Mouse (Mus musculus): ENCODE data around the gene Raet1e. TPM values are rescaled to one million over a fixed set of nuclear protein-coding genes. Genes with fewer than 3 reads are reported as not detected.
"Not testable (repeated sequence)": the region's sequence is repeated elsewhere in the genome, so short reads cannot be mapped to it uniquely, and the experiment has no call there.

The Raet1e gene
- polyA plus RNA-seq, 1 experiment from 2014 or later: 9.4 TPM

GRCm38 (mm10) chr10:22154871-22155799, 3.2 kb upstream of the Raet1e start:
- DNase-seq (no peak), ATAC-seq (ENCODE audit: insufficient read depth) (no peak)
- no peak for TF ChIP-seq CTCF (IDR thresholded peaks at IDR 0.05; ENCODE audit: low read depth)
- no peak overlapping the region for H3K9ac ChIP-seq
- WGBS: 18% methylated on average over 3 of the region's 3 CpGs
- H3K36me3 ChIP-seq (ENCODE audit: insufficient read depth): no peaks in the 10 kb centered on the region
- no peaks in the 10 kb centered on the region for H3K9me3 ChIP-seq (ENCODE audit: low read depth, low read length)
- no peak overlapping the region for H3K4me2 ChIP-seq
- H3K27ac ChIP-seq (ENCODE audit: low read depth): no peak overlapping the region
- peaks cover 78% of the 10 kb centered on the region for H3K27me3 ChIP-seq (ENCODE audit: insufficient read depth, low read length)
- H3K4me3 ChIP-seq (ENCODE audit: low read depth, low read length): no peak overlapping the region
- H3K4me1 ChIP-seq (ENCODE audit: insufficient read depth): peaks cover 2% of the 10 kb centered on the region; the same call in 1 of the 2 replicates

- ATAC-seq (ENCODE audit: insufficient read depth): peak; percentile 37; the same call in 1 of the 2 replicates
Observed at GRCm38 (mm10) chr10:22159131-22159561, 777 bp downstream of the Raet1e start.

GRCm38 (mm10) chr10:22159581-22160140, 1.3 kb downstream of the Raet1e start:
- WGBS: 3% methylated on average over 23 of the region's 23 CpGs
- Histone ChIP-seq H3K4me3 (ENCODE audit: low read depth, low read length) (peak overlapping the region; percentile 38; the same call in 1 of the 2 replicates), H3K9me3 (ENCODE audit: low read depth, low read length) (no peaks in the 10 kb centered on the region), H3K4me1 (ENCODE audit: insufficient read depth) (no peaks in the 10 kb centered on the region), H3K27me3 (ENCODE audit: insufficient read depth, low read length) (peaks cover 53% of the 10 kb centered on the region), H3K9ac (no peak overlapping the region), H3K36me3 (ENCODE audit: insufficient read depth) (no peaks in the 10 kb centered on the region), H3K4me2 (peak overlapping the region; percentile 63; the same call in 1 of the 2 replicates), H3K27ac (ENCODE audit: low read depth) (no peak overlapping the region)
- no peak for ATAC-seq (ENCODE audit: insufficient read depth)
- no peak for TF ChIP-seq CTCF (IDR thresholded peaks at IDR 0.05; ENCODE audit: low read depth)
- no peak for DNase-seq

More at GRCm38 (mm10) chr10:22159131-22159561, 777 bp downstream of the Raet1e start:
- Histone ChIP-seq H3K27me3 (ENCODE audit: insufficient read depth, low read length) (peaks cover 58% of the 10 kb centered on the region), H3K9ac (no peak overlapping the region), H3K4me1 (ENCODE audit: insufficient read depth) (no peaks in the 10 kb centered on the region), H3K9me3 (ENCODE audit: low read depth, low read length) (no peaks in the 10 kb centered on the region), H3K36me3 (ENCODE audit: insufficient read depth) (no peaks in the 10 kb centered on the region), H3K4me3 (ENCODE audit: low read depth, low read length) (peak overlapping the region; percentile 38), H3K4me2 (peak overlapping the region; percentile 63), H3K27ac (ENCODE audit: low read depth) (no peak overlapping the region)
- TF ChIP-seq CTCF (IDR thresholded peaks at IDR 0.05; ENCODE audit: low read depth): no peak
- DNase-seq: peak; percentile 42
- WGBS: under 1% methylated on average over 24 of the region's 24 CpGs

DNA sequence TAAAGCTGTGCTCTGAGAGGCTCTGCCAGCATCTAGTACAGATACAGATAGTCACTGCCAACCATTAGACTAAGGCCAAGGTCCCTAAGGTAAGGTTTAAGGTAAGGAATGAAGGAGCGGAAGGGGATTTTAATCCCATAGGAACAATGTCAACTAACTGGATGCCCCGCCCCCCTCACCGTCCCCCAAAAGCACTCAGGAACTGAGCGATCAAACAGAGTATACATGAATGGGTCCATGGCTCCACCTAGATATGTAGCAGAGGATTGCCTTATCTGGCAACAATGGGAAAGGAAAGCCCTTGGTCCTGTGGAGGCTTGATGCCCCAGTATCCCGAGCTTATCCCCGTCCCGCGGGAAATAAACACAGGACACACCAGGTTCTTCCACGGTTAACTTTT, 4.9 kb downstream of the Raet1e start:
- DNase-seq; H3K4me1 ChIP-seq (ENCODE audit: insufficient read depth); H3K36me3 ChIP-seq (ENCODE audit: insufficient read depth); H3K9ac ChIP-seq; H3K9me3 ChIP-seq (ENCODE audit: low read depth, low read length); H3K27ac ChIP-seq (ENCODE audit: low read depth): not testable (repeated sequence)
- 3% methylated on average over 9 of the region's 9 CpGs for WGBS
- Histone ChIP-seq H3K4me2 (peak overlapping the region; percentile 51), H3K4me3 (ENCODE audit: low read depth, low read length) (peak overlapping the region; percentile 18; the same call in 1 of the 2 replicates), H3K27me3 (ENCODE audit: insufficient read depth, low read length) (peaks cover 17% of the 10 kb centered on the region)
- ATAC-seq (ENCODE audit: insufficient read depth): peak; percentile 33; the same call in 1 of the 2 replicates

GRCm38 (mm10) chr10:22163705-22164583, 5.6 kb downstream of the Raet1e start:
- 36% methylated on average over 13 of the region's 16 CpGs for WGBS
- ATAC-seq (ENCODE audit: insufficient read depth) (peak; percentile 74), DNase-seq (peak; percentile 85)
- TF ChIP-seq CTCF (IDR thresholded peaks at IDR 0.05; ENCODE audit: low read depth): peak; percentile 70
- peaks cover 12% of the 10 kb centered on the region for H3K27me3 ChIP-seq (ENCODE audit: insufficient read depth, low read length)
- not testable (repeated sequence) for H3K9me3 ChIP-seq (ENCODE audit: low read depth, low read length); H3K27ac ChIP-seq (ENCODE audit: low read depth); H3K36me3 ChIP-seq (ENCODE audit: insufficient read depth); H3K4me1 ChIP-seq (ENCODE audit: insufficient read depth); H3K9ac ChIP-seq
- H3K4me2 ChIP-seq: peak overlapping the region; percentile 51
- H3K4me3 ChIP-seq (ENCODE audit: low read depth, low read length): peak overlapping the region; percentile 18; the same call in 1 of the 2 replicates

DNA sequence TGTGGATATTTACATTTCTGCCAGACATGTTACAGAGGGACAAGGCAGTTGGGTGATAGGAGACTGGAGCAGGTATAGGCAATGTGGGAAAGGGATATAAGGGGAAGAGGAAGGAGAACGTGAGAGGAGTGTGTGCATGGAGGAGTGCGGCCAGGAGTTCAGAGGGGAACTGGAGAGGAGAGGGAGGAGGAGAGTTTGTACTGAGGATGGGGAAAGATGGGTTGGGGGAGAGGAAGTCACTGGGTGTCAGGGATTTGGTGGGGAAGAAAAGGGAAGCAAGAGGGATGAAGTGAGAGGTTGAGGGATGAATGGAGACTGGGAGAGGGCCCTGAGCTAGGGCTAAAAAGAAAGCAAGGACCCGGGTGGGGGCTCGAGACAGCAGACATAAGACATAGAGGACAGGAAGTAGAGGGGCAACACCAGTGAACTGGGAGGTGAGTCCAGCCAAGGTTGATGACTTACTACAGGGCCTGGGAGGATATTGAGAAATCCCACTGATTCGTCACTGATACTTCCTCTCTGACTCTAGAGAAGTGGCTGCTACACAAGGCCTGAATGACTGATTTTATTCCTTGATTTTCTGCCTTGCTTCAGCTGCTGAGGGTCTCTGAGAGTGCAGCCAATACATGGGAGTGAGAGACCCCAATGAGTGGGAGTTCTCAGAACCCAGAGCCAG, 7.1 kb downstream of the Raet1e start:
- not testable (repeated sequence) for ATAC-seq (ENCODE audit: insufficient read depth); H3K4me1 ChIP-seq (ENCODE audit: insufficient read depth); H3K27me3 ChIP-seq (ENCODE audit: insufficient read depth, low read length); H3K9ac ChIP-seq; H3K36me3 ChIP-seq (ENCODE audit: insufficient read depth); DNase-seq; H3K4me2 ChIP-seq; H3K9me3 ChIP-seq (ENCODE audit: low read depth, low read length); H3K27ac ChIP-seq (ENCODE audit: low read depth); H3K4me3 ChIP-seq (ENCODE audit: low read depth, low read length)
- 46% methylated on average over 5 of the region's 5 CpGs for WGBS

DNA sequence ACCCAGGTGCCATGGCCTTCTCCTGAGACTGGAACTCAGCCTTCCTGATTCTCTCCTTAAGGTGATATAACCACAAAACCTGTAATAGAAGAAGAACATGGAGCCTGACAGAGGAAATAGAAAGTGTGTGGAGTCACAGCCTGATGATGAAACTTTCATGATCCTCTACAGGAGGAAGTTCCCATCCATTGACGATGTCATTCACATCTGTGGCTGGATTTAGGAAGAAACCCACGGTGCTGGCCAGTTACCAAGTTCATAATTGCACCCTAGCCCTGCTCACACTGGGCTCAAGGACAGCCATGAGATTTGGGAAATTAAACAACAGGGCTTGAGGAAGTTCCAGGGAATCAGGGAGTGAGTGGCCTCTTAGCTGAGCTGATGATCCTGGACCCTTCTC, 7.7 kb downstream of the Raet1e start:
- H3K4me1 ChIP-seq (ENCODE audit: insufficient read depth); DNase-seq; H3K4me3 ChIP-seq (ENCODE audit: low read depth, low read length); H3K36me3 ChIP-seq (ENCODE audit: insufficient read depth); H3K4me2 ChIP-seq; H3K27me3 ChIP-seq (ENCODE audit: insufficient read depth, low read length); H3K9ac ChIP-seq; ATAC-seq (ENCODE audit: insufficient read depth); H3K9me3 ChIP-seq (ENCODE audit: low read depth, low read length); H3K27ac ChIP-seq (ENCODE audit: low read depth): not testable (repeated sequence)
- 54% methylated on average over 2 of the region's 2 CpGs for WGBS

GRCm38 (mm10) chr10:22167061-22167460, 8.7 kb downstream of the Raet1e start:
- not testable (repeated sequence) for ATAC-seq (ENCODE audit: insufficient read depth); H3K27ac ChIP-seq (ENCODE audit: low read depth); H3K4me1 ChIP-seq (ENCODE audit: insufficient read depth); H3K36me3 ChIP-seq (ENCODE audit: insufficient read depth); H3K9me3 ChIP-seq (ENCODE audit: low read depth, low read length); H3K9ac ChIP-seq; H3K4me3 ChIP-seq (ENCODE audit: low read depth, low read length); H3K27me3 ChIP-seq (ENCODE audit: insufficient read depth, low read length); DNase-seq; H3K4me2 ChIP-seq
- 72% methylated on average over 1 of the region's 1 CpGs for WGBS

DNA sequence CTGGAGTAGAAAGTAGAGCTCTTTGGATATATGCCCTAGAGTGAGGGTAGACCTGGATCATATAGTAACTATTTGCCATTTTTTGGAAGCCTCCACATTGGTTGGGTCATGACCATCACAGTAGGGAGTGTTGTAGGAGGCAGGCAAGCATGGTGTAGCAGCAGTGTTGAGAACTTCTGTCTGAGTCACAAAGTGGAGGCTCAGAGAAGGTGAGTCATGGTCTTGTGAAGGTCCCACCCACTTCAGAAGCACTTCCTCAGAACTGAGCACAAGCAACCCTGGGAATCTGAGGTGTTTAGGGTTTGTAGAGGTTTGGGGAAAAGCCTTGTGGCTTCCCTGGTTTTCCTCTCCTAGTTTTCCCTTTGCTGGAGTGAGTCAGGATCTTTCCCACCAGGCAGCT, 10.7 kb downstream of the Raet1e start:
- not testable (repeated sequence) for H3K36me3 ChIP-seq (ENCODE audit: insufficient read depth); H3K9ac ChIP-seq; H3K9me3 ChIP-seq (ENCODE audit: low read depth, low read length); ATAC-seq (ENCODE audit: insufficient read depth); H3K4me2 ChIP-seq; DNase-seq; H3K4me1 ChIP-seq (ENCODE audit: insufficient read depth); H3K27me3 ChIP-seq (ENCODE audit: insufficient read depth, low read length); H3K27ac ChIP-seq (ENCODE audit: low read depth); H3K4me3 ChIP-seq (ENCODE audit: low read depth, low read length)
